Mouse (Mus musculus) skeletal muscle tissue, adult 2 months (tissue): ENCODE results near the gene Sh3bgrl2.

ENCODE experiments used
- DNase-seq: peaks from one replicate; pipeline ENCODE4 v3.0.0-alpha.2; 2012; ENCODE audit warnings: low read depth, low spot score

Gene Sh3bgrl2

GRCm38 (mm10) chr9:83589063-83589462, 40.9 kb downstream of the Sh3bgrl2 start:
- no peak for DNase-seq

DNA sequence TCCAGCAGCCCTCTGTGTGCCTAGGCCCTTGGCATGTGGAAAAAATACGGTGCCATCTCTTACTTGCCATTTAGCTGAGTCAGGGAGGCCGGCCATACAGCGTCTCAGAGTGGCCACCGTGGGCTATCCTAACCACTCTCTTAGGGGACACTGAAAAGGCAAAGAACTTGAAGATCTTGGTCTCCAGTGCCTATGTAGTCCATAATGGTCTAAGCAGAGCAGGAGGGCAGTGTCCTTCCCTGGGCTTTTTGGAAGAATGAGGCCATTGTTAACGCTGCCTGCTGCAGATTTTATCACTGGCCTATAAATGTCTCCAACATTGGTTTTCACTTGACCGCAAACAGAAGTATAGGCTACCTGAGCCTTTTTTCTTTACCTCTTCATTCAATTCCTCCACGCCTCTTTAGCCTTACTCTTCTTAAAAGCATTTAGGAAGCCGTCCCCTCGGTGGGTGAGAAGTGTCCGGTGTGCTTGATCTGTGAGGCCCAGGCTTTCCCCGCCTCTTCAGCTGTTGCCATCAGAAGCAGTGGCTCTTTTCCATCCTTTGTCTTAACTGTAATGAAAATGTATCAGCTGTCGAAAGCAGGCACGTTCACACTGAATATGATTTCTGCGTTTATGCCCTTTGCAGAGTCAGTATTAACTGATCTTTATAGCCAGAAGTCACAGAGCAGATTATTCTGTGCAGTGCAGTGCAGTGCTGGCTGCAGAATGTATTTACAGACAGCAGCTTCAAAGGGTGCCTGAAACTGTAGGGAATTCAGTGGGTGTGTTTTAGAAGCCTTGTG, 41.7 kb downstream of the Sh3bgrl2 start:
- DNase-seq: no peak

- no peak for DNase-seq
Measured at GRCm38 (mm10) chr9:83591848-83592456, 43.8 kb downstream of the Sh3bgrl2 start.

DNA sequence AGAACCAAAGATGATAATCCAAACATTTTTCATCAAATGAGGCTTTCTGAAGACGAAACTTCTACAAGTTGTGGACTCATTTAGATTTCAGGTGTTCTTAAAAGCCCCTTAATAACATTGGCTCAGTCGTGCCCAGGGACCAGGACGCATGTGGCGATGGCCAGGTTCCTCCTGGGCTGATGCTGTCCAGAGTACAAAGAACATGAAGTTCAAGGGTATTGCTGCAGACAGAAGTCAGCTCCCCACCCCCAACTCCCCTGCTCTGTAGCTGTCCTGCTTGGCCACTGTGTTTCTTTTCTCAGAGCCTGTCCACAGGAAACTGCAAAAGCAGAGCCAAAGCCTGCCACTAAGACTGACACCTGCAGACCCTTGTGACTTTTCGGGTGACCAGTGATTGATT, 45.7 kb downstream of the Sh3bgrl2 start:
- no peak for DNase-seq

DNA sequence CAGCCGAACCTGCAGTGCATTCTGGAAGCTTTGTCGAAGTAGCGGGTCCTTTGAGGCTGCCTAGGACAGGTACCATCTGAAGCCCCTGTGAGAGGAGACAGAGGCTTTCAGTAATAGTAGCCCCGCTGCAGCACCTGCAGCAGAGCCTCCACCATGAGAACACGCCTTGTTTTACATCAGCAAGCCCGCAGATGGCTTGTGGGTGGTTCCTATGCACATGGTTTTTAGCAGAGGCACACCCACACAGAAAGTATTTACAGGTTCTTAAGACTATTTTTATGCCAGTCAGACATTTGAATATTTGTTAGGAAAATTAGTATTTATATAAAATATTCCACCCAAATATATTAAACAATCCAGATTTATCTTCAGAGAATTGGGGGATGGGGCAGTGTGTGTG, 48.0 kb downstream of the Sh3bgrl2 start:
- DNase-seq: no peak

GRCm38 (mm10) chr9:83596646-83597481, 48.7 kb downstream of the Sh3bgrl2 start:
- DNase-seq: no peak

DNA sequence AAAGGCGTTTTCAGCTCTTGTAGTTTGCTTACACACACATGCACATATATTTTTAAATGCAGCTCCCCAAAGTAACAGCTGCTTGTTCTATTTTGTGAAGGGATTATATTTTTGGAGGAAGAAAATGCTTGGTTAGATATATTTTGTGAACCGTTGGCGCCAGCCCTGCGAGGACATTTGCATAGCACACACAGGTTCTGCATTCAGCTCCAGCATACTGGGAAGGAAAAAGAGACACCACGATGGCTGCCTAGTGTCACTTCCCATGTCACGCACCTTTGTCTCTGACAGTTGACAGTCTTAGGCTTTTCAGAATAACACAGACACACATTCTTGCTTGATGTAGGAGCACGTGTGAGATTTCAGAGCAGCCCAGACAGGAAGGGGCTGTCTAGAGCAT, 49.9 kb downstream of the Sh3bgrl2 start:
- DNase-seq: no peak

GRCm38 (mm10) chr9:83599505-83599904, 51.4 kb downstream of the Sh3bgrl2 start:
- no peak for DNase-seq

- no peak for DNase-seq
Measured at GRCm38 (mm10) chr9:83600286-83601048, 52.3 kb downstream of the Sh3bgrl2 start.

GRCm38 (mm10) chr9:83602176-83602770, 54.1 kb downstream of the Sh3bgrl2 start:
- DNase-seq: no peak

GRCm38 (mm10) chr9:83603159-83603558, 55.0 kb downstream of the Sh3bgrl2 start:
- DNase-seq: no peak

- DNase-seq: no peak
Measured at GRCm38 (mm10) chr9:83605886-83606640, 57.9 kb downstream of the Sh3bgrl2 start.

- no peak for DNase-seq
Measured at GRCm38 (mm10) chr9:83608135-83608534, 60.0 kb downstream of the Sh3bgrl2 start.

GRCm38 (mm10) chr9:83609422-83610297, 61.5 kb downstream of the Sh3bgrl2 start:
- peak; percentile 44 for DNase-seq

GRCm38 (mm10) chr9:83615912-83616585, 67.9 kb downstream of the Sh3bgrl2 start:
- no peak for DNase-seq

DNA sequence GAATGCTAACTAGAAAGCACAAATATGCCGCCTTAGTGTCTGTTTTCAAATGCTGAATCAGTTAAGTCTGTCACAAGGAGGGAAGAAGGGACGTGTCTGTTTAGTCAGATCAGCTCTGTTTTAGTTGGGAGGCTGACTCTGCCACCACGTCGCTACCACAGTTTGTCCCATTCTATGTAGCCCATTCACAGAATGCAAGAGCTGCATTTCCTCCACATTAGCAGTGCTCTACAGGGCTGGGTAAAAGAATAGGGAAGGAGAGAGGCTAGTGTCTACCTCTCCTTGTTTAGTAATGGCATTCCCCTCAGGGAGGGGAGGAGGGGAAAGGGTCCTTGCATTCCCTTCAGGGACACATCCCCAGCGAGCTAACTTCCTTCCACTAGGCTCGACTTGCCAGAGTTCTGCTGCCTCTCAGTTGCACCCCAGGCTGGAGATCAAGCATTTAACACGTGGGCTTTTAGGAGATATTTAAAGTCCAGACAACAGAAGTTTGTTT, 68.5 kb downstream of the Sh3bgrl2 start:
- no peak for DNase-seq

DNA sequence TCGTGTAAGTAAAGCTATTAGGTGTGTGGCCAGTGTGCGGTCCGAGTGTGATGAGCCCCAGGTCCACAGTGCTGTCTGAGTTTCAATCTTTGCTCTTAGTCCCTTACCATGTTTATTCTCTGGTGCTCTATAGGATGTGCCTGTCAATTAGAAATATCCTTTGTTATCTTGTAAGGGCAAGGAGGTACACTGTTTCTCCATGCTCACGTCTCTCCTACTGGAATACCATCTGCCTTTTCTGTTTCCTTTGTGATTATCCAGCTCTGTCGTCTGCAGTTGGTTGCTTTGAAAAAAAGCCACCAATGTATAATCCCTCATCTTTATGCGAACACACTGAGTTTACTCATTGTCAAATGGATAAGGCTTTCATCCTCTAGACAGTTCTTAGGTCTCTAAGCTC, 75.3 kb downstream of the Sh3bgrl2 start:
- DNase-seq: no peak

DNA sequence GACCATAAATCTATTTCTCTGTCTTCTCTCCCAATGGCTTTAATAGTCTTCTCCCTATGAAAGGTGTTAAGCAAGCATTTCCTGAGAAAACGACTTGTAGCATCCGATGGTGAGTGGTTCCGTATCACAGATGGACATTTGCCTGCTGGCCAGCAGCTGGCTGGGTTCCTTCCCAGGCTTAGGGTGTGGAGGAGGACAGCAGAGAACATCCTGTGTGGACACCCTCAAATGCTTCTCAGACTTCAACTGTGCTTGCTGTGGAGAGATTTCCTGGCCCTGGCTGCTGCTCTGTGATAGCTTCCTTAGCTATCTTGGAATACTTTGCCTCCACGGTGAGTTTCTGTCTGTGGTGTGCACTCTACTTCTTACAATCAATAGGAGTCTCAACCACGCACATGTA, 76.1 kb downstream of the Sh3bgrl2 start:
- no peak for DNase-seq

GRCm38 (mm10) chr9:83625085-83625484, 77.0 kb downstream of the Sh3bgrl2 start:
- DNase-seq: no peak
